Mouse (Mus musculus): Measurements from ENCODE around the gene Ankrd11. TPM values are rescaled to one million over a fixed set of nuclear protein-coding genes. Genes with fewer than 3 reads are reported as not detected.

Ankrd11 gene
- polyA plus RNA-seq, 1 experiment from 2014 or later = 34.4 TPM

DNA sequence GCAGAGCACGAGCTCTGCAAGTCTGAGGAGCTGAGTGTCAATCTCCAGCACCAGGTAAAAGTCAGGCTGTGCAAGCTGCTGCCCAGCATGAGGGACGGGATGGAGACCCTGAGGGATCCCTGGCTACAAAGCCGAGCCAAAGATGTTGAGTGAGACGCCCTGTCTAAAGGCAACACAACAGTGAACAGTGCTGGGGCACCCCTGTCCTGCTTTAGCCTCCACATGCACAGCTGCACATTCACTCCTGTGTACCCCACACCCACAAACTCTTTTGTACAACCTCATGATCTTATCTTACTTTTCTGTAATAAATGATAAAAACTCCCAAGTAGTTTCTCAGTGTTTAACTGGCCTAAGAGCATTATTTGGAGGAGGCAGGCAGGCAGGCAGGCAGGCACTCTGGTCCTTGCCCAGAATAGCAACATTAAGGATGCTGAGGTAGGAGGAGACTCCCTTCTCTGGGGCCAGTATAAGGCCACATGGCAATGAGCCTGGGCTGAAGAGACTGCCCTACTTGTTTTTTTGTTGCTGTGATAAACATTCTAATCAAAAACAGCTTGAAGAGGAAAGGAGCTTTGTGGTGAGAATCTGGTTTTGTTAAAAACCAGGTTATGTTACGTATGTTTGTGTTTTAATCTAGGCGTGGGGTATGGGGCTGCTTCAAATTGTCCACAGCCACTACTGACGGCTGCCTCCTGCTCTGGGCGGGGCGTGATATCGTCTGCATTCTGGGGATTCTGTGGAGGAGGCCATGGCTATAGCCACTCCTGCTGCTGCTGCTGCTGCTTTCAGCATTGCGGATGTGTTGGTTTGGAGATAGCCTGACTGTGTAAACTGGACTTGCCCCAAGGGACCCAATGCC lies 124.3 kb downstream of the Ankrd11 start:
- H3K4me2 ChIP-seq (replicated peaks) = no peak overlapping the region
- WGBS = 68% methylated on average over 11 of the region's 11 CpGs
- H3K9ac ChIP-seq (replicated peaks) = 0 out of 2 replicates have a peak overlapping the region, but pooled peaks have one; percentile 29
- peak overlapping the region; percentile 30; the same call in 1 of the 2 replicates for H3K27ac ChIP-seq
- H3K36me3 ChIP-seq = peaks cover 26% of the 10 kb centered on the region
- H3K27me3 ChIP-seq = no peaks in the 10 kb centered on the region
- H3K4me3 ChIP-seq (replicated peaks) = no peak overlapping the region
- H3K9me3 ChIP-seq = no peaks in the 10 kb centered on the region
- H3K4me1 ChIP-seq (replicated peaks) = peaks cover 47% of the 10 kb centered on the region
- no peak for ATAC-seq

DNA sequence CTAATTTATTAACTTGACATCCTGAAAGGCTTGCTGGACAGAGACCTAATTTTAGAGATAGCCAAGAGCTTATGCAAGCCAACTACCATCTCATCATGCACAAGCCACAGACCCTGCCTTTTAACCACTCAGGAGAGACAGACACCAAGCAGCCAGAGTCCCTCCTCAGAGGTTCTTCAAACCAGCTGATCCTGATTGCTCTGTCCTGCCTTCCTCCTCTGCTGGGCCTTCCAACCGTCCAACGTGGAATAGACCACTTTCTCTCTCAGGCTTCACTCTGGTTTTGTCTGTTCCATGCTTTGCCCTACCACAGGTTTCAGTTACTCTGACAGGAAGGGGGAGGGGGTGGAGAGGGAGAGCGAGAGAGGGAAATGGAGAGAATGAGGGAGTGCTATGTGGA lies 125.3 kb downstream of the Ankrd11 start:
- Histone ChIP-seq H3K36me3 (peaks cover 26% of the 10 kb centered on the region), H3K4me2 (replicated peaks) (no peak overlapping the region), H3K27ac (no peak overlapping the region), H3K27me3 (no peaks in the 10 kb centered on the region), H3K9ac (replicated peaks) (no peak overlapping the region), H3K4me3 (replicated peaks) (no peak overlapping the region), H3K4me1 (replicated peaks) (peaks cover 40% of the 10 kb centered on the region), H3K9me3 (no peaks in the 10 kb centered on the region)
- ATAC-seq = no peak
- WGBS = 71% methylated on average over 3 of the region's 3 CpGs

DNA sequence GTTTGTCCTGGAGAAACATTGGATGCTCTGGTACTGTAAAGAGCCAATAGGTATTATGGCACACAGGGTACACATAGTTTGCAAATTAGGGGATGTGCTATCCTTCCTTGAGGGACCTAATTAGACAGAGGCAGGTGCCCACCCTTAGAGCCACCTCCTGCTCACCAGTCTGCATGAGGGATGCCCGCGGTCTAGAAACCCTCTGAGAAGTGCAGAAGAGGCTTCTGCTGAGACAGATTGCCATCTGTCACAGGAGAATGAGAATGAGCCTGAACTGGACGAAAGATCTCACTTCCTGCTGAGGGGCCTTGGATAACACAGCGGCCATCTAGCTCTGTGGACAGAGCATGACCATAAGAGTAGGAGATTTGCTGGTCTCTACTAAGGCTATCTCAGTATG lies 129.2 kb downstream of the Ankrd11 start:
- no peaks in the 10 kb centered on the region for H3K9me3 ChIP-seq
- H3K9ac ChIP-seq (replicated peaks) = no peak overlapping the region
- peaks cover 18% of the 10 kb centered on the region for H3K4me1 ChIP-seq (replicated peaks)
- no peak for ATAC-seq
- WGBS = 85% methylated on average over 4 of the region's 4 CpGs
- H3K36me3 ChIP-seq = peaks cover 34% of the 10 kb centered on the region
- H3K4me2 ChIP-seq (replicated peaks) = no peak overlapping the region
- H3K27ac ChIP-seq = no peak overlapping the region
- no peak overlapping the region for H3K4me3 ChIP-seq (replicated peaks)
- no peaks in the 10 kb centered on the region for H3K27me3 ChIP-seq

DNA sequence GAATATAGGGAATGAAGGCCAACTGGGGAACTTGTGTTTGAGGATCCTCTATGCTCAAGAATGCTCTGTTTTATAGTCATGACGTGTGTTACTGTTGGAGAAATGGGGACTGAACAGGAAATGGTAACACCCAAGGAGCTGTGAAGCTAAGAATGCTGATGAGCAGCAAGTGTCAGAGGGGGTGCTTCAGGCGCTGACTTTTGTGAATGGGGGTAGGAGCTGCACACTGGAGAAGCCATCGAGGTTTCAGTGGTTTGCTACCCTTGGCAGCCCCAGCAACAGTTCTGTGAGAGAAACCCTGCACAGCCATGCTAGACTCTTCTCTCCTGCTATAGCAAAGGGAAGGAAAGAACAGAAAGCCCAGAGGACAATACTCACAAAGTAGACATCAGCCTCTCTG lies 129.9 kb downstream of the Ankrd11 start:
- Histone ChIP-seq H3K4me2 (replicated peaks) (no peak overlapping the region), H3K9me3 (no peaks in the 10 kb centered on the region), H3K9ac (replicated peaks) (no peak overlapping the region), H3K36me3 (peaks cover 41% of the 10 kb centered on the region), H3K4me3 (replicated peaks) (no peak overlapping the region), H3K27me3 (no peaks in the 10 kb centered on the region), H3K4me1 (replicated peaks) (peaks cover 11% of the 10 kb centered on the region), H3K27ac (no peak overlapping the region)
- WGBS = 91% methylated on average over 3 of the region's 3 CpGs
- no peak for ATAC-seq

DNA sequence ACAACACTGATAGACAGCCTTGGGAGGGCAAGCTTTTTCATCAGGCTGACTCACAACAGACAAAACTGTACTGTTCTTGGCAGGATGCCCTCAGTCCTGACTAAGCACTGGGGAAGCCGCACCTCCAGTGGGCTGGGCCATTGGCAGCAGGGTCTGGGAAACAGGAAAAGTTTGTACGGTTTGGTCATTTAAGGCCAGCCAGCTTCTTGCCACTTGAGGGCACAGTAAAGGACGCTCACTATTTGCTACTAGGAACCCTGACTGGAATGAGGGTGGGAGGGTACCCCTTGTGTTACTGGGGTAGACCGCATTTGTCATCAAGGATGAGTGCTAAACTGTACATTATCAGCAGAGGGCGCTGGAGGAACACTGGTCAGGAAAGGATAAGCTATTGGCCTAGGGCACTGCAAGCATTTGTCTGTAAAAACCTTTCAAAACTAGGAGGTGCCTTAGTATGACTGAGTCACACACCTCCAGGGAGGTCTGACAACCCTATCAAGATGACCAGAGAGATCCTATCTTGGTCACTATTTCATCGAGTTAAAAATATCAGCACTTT lies 135.5 kb downstream of the Ankrd11 start:
- WGBS = 57% methylated on average over 6 of the region's 6 CpGs
- Histone ChIP-seq H3K9me3 (no peaks in the 10 kb centered on the region), H3K9ac (replicated peaks) (no peak overlapping the region), H3K4me1 (replicated peaks) (peaks cover 9% of the 10 kb centered on the region), H3K36me3 (peaks cover 17% of the 10 kb centered on the region), H3K4me3 (replicated peaks) (no peak overlapping the region), H3K4me2 (replicated peaks) (no peak overlapping the region), H3K27ac (no peak overlapping the region), H3K27me3 (no peaks in the 10 kb centered on the region)
- ATAC-seq = peak; percentile 79

DNA sequence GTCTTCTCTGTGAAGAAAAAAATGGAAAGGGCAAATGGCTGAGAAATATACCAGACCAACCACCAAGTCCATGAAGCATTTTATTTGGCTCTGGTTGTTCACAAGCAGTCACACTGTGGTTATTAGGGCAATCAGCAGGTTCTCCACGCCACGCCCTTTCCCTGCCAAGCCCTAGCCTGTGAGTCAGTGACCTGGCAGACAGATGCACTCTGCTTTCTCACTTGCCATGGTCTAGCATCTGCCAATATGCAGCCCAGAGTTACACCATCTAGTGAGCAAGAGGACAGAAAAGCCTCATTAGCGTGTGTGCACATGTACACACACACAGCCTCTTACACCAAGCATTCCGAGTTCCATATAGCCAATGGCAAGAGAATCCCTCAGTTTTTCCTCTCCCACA lies 136.7 kb downstream of the Ankrd11 start:
- Histone ChIP-seq H3K4me1 (replicated peaks) (peaks cover 9% of the 10 kb centered on the region), H3K27me3 (no peaks in the 10 kb centered on the region), H3K4me3 (replicated peaks) (no peak overlapping the region), H3K4me2 (replicated peaks) (no peak overlapping the region), H3K9ac (replicated peaks) (no peak overlapping the region), H3K36me3 (peaks cover 17% of the 10 kb centered on the region), H3K27ac (no peak overlapping the region), H3K9me3 (no peaks in the 10 kb centered on the region)
- ATAC-seq = no peak
- 95% methylated on average over 4 of the region's 4 CpGs for WGBS

DNA sequence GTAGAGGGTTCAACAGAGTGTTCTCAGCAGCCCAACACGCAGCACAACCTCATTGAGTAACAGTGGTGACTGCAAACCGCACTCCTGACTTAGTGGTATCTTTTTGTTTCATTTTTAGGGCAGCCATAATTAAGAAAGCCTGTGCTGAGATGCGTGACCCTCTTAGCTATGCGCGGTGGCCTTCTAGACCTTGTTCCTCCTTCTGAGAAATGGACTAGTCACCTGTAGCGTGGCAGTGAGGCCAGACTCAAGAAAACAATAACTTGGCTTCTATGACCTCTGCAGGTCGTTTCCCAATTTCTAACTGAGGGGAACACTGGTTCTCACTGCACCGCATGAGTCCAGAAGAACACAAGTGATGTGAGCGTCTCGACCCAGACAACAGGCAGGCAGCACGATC lies 137.6 kb downstream of the Ankrd11 start:
- Histone ChIP-seq H3K9ac (replicated peaks) (no peak overlapping the region; the same call in 1 of the 2 replicates), H3K4me3 (replicated peaks) (no peak overlapping the region), H3K27me3 (no peaks in the 10 kb centered on the region), H3K4me2 (replicated peaks) (no peak overlapping the region), H3K27ac (no peak overlapping the region), H3K9me3 (no peaks in the 10 kb centered on the region), H3K4me1 (replicated peaks) (peaks cover under 1% of the 10 kb centered on the region), H3K36me3 (peaks cover 24% of the 10 kb centered on the region)
- 88% methylated on average over 11 of the region's 11 CpGs for WGBS
- ATAC-seq = no peak

DNA sequence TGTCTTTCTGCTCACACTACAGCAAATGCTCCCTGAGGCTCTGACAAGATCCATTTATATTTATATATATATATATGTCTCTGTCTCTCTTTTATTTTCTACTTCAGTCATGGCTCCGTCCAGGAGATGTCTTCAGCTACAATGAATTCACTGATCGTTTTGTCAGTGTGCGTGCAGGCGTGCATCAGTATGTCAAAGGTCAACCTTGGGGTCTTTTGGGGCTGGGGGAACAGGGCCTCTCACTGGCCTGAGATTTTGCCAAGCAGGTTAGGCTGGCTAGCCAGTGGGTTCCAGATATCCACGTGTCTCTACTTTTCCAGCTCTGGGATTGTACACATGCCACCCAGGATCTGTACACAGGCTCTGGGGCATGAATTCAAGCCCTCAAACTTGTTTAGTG lies 139.1 kb downstream of the Ankrd11 start:
- ATAC-seq = no peak
- no peaks in the 10 kb centered on the region for H3K4me1 ChIP-seq (replicated peaks)

DNA sequence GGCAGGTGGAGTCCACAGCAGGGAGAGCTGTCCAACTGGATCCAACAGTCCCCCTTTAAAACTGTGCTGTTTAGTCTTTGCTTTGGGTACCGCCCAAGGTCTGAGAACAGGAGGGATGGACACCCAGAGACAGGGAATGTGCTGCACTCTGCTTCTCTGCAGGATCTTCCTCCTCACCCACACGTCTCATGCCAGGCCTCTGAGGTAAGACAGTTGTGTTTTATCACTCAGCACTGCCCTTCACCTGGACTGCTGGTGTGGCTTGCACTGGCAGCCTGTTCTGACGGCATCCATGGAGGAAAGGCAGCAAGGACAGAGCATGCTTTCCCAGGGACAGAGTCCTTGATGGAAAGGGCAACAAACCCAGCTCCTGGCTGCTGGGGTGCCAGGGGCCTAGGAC lies 139.5 kb downstream of the Ankrd11 start:
- Histone ChIP-seq H3K9ac (replicated peaks) (no peak overlapping the region), H3K27ac (no peak overlapping the region), H3K4me1 (replicated peaks) (no peaks in the 10 kb centered on the region), H3K9me3 (no peaks in the 10 kb centered on the region), H3K36me3 (peaks cover 33% of the 10 kb centered on the region), H3K27me3 (no peaks in the 10 kb centered on the region), H3K4me2 (replicated peaks) (no peak overlapping the region), H3K4me3 (replicated peaks) (no peak overlapping the region)
- no peak for ATAC-seq
- 64% methylated on average over 3 of the region's 3 CpGs for whole genome bisulfite sequencing

More for the DNA sequence above, 139.1 kb downstream of the Ankrd11 start:
- H3K9ac ChIP-seq (replicated peaks) = no peak overlapping the region
- H3K27ac ChIP-seq = no peak overlapping the region
- no peak overlapping the region for H3K4me2 ChIP-seq (replicated peaks)
- H3K36me3 ChIP-seq = peaks cover 33% of the 10 kb centered on the region
- no peaks in the 10 kb centered on the region for H3K9me3 ChIP-seq
- H3K27me3 ChIP-seq = no peaks in the 10 kb centered on the region
- no peak overlapping the region for H3K4me3 ChIP-seq (replicated peaks)
- 26% methylated on average over 5 of the region's 5 CpGs for whole genome bisulfite sequencing

DNA sequence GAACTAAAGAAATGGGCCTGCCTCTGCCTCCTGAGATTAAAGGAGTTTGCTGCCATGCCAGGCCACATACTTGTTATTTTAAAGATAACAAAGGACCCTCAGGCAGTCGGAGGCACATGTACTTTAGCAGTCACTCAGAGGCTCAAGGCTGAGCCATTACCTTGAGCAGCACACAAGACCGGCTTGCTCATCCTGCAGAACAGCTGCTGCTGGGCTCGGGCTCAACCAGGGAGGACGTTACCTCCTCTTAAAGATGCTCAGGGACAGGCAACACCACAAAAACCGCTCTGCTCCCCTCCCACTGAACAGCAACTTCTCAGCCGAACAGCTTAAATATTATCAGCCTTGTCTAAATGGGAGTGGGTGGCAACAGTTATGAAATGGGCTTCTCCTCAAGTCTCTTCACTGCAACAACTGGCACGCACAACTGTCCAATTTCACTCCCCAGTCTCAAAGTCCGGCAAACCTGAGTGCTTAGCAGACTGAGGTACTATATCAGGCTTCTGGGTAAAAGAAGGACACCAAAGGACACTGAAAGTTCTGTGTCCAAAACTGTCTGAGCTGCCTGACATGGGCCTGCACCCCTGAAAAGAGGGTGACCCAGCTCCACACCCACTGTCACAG lies 140.1 kb downstream of the Ankrd11 start:
- no peak for ATAC-seq
- H3K4me1 ChIP-seq (replicated peaks) = no peaks in the 10 kb centered on the region
- no peak overlapping the region for H3K27ac ChIP-seq
- no peak overlapping the region for H3K9ac ChIP-seq (replicated peaks)
- 86% methylated on average over 8 of the region's 8 CpGs for WGBS
- no peak overlapping the region for H3K4me2 ChIP-seq (replicated peaks)
- no peaks in the 10 kb centered on the region for H3K27me3 ChIP-seq
- H3K4me3 ChIP-seq (replicated peaks) = no peak overlapping the region
- H3K36me3 ChIP-seq = peaks cover 33% of the 10 kb centered on the region
- no peaks in the 10 kb centered on the region for H3K9me3 ChIP-seq

DNA sequence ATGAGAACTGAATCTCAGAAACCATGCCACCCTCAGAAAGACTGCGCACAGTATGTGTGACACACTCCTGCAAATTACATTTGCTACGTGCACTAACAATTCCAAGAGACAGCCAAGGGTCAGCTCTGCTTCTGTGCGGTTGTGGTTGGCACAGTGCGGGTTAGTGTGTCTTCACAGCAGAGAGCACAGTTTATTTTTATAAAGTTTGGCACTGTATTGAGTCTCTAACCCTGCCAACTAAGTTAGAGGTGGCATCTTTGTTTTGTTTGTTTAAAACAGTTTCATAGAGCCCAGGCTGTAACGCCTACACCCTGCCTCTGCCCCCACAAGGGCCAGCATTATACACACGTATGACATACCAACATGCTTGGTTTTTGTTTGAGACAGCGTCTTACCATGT lies 140.6 kb downstream of the Ankrd11 start:
- Histone ChIP-seq H3K27ac (no peak overlapping the region), H3K36me3 (peaks cover 37% of the 10 kb centered on the region), H3K9me3 (no peaks in the 10 kb centered on the region), H3K9ac (replicated peaks) (no peak overlapping the region), H3K27me3 (no peaks in the 10 kb centered on the region), H3K4me2 (replicated peaks) (no peak overlapping the region), H3K4me3 (replicated peaks) (no peak overlapping the region), H3K4me1 (replicated peaks) (no peaks in the 10 kb centered on the region)
- WGBS = 94% methylated on average over 7 of the region's 7 CpGs
- no peak for ATAC-seq

DNA sequence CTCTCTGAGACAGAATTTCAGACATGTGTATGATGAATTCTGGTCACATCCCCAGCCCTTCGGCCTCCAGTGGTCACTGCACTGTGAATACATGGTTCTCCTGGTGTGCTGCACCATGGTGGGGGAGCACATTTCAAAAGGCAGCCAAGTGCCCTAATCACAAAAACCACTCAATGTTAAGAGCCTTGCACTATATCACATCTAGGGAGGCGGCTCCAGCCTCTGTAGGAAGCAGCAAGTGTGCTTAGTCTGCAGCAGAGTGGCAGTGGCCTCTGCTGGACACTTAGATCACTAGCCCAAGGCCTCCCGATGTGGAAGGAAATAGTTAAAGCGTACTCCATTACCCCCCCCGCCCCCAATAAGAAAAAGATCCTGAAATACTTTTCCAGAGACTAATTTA lies 143.0 kb downstream of the Ankrd11 start:
- no peak overlapping the region for H3K4me2 ChIP-seq (replicated peaks)
- no peak overlapping the region for H3K27ac ChIP-seq
- no peaks in the 10 kb centered on the region for H3K9me3 ChIP-seq
- ATAC-seq = no peak
- H3K9ac ChIP-seq (replicated peaks) = no peak overlapping the region
- peaks cover 61% of the 10 kb centered on the region for H3K36me3 ChIP-seq
- no peaks in the 10 kb centered on the region for H3K27me3 ChIP-seq
- H3K4me3 ChIP-seq (replicated peaks) = no peak overlapping the region
- no peaks in the 10 kb centered on the region for H3K4me1 ChIP-seq (replicated peaks)
- 73% methylated on average over 5 of the region's 5 CpGs for WGBS

Data from midbrain, embryonic 13.5 days (tissue).